Mouse (Mus musculus) gastrocnemius, postnatal 4 days (tissue): ENCODE results near the gene Pdlim5. TPM values are rescaled to one million over a fixed set of nuclear protein-coding genes. Genes with fewer than 3 reads are reported as not detected.
"Not testable (repeated sequence)": the region's sequence is repeated elsewhere in the genome, so short reads cannot be mapped to it uniquely, and the experiment has no call there.

Experiments used
- DNase-seq, 2 experiments: peaks; one replicate each; pipeline ENCODE4 v3.0.0; 2021 to 2022; ENCODE audit warnings: low spot score in 2 of 2, mixed read lengths in 2 of 2
- long read RNA-seq, 2 experiments: library from polyadenylated mRNA; stranded (forward); transcript quantifications; one replicate each; pipeline ENCODE4 v2.0.0; 2021
- total RNA-seq, 2 experiments: library from RNA; stranded (reverse); gene quantifications; 2 replicates each; pipeline ENCODE4 v1.2.3; 2021

The Pdlim5 gene
- 100 to 1,000 TPM; 353 to 367 TPM for total RNA-seq
- long read RNA-seq, experiment 1, full-length matches to known transcripts: 5 of 246 reads
- long read RNA-seq, experiment 1, partial matches to known transcripts: 23 of 246 reads
- long read RNA-seq, experiment 1, other reads (novel, unspliced or antisense): 218 of 246 reads
- long read RNA-seq, experiment 2, full-length matches to known transcripts: 1 of 238 reads
- long read RNA-seq, experiment 2, partial matches to known transcripts: 7 of 238 reads
- long read RNA-seq, experiment 2, other reads (novel, unspliced or antisense): 230 of 238 reads

DNA sequence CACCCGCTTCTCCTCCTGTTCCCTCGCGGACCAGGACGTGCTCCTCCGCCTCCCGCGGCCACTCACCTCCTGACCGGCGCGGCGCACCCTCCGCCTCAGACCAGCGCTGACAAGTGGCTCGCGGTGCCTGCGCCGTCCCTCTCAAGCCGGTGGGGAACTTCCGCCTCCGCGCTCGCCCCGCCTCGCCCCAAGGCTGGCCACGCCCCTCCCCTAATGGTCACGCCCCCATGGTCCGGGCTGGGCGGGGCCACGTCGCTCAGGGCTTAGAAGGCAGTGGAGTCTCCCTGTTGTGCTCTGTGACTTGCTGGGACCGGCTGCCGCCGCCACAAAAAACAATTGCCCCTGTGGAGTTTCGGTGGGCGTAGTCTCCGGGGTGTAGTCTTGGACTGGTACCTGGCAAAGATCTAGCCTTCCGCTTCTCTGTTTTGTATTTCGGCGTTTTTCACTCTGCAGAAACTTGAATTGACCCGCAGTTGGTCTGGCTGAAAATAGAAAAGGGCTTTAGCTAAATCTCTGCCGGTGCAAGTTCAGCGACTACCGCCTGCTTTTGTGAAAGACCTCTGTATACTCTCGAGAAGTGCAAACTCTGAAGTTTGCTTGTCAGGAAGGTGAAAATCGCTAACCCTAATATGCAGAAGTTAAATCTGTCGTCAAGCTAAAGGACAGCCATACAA lies at the start of gene Pdlim5:
TSS of gene Pdlim5 (minus strand) at position 177 of the 674 bp plus-strand sequence.
- peak; percentile 90 to 93 for DNase-seq

DNA sequence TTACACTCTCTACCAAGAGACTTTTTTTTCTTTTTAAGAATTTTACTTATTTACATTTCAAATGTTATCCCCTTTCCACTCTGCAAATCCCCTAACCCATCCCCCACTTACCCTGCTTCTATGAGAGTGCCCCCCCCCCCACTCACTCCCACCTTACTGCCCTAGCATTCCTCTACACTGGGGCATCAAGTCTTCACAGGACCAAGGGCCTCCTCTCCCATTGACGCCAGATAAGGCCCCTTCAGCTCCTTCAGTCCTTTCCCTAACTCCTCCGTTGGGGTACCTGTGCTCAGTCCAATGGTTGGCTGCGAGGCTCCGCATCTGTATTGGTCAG lies 48.2 kb upstream of the Pdlim5 start:
- no peak for DNase-seq

DNA sequence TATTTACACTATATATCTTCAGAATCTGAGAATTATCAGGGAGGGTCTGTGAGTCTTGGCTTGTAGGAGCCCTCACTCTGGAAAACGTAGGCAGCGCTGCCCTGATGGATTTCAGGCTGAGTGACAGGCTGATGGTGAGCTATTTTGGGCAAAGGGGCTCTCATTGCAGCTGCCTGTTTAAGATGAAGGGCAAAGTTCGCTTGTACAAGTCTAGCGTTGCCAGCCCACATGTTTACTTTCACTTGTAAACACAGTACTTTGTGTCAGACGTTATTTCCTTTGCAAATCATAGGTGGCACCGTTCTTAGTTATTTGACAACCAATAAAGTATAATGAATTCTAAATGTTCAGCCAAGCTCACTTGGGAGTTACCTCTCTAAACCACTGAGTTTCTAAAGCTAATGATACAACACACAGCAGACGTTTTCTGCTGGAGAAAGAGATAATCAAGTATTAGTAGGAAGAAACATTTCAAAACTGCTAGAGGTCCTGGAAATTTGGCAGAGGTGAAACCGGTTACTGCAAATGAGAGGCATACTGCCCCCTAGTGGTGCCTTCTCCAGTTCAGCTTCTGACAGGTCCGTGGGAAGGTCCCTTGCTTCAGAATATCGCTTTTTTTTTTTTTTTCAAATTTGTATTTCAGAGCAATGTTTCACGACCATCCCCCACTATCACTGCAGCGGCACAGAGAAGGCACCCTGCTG lies 47.7 kb upstream of the Pdlim5 start:
- DNase-seq: peak; percentile 80 to 91

DNA sequence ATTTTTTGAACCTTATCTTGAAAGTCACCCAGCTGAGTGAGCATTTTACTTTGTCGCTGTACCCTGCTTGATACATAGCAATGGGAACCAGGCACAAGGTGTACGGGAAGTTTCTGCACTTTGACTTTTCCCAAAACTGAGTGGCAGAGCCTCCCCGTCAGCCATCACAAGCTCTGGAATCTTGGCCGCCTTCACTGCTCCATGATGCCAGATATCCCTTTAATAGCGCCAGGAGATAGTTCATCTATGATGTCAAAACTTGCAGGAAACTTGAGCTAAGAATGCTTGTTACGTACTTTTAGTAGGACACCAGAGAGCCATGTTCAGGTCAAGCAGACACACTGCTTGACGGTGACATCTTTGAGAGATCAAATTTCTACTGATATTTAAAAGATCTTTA lies 46.7 kb upstream of the Pdlim5 start:
- DNase-seq: no peak

DNA sequence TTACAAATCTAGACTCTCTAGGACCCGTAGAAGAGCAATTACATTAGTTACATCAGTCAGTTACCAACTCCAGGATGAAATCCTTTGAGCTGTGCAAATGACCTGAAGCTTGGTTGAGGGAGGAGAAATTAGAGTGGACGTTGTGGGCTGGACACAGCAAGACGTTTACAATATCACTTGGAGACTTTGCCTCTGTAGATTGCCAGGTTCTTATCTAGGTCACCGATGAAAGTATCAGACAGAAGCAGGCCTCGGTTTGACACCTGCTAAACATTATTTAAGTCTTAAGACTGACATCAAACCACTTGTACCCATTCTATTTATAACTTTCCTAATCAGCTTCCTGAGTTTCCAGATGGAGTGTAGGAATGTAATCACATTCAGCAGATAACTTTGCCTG lies 45.6 kb upstream of the Pdlim5 start:
- no peak for DNase-seq

DNA sequence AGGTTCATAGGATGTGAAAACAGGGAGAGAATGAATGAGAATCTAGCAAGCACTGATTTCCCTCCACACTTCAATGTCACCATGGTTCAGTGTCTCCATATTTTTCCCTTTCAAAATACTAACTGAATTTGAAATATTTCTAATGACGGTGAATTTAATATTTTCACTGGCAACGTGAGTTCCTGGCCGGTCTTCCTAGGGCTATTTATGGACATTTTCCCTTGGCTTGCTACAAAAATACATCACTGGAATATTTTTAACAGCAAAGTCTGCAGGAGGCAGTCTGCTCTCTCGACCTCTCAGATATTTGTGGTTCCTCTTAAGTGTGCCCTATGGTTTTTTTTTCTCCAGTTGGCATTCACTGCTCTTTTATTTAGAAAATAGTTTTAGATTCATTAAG lies 44.7 kb upstream of the Pdlim5 start:
- no peak for DNase-seq

DNA sequence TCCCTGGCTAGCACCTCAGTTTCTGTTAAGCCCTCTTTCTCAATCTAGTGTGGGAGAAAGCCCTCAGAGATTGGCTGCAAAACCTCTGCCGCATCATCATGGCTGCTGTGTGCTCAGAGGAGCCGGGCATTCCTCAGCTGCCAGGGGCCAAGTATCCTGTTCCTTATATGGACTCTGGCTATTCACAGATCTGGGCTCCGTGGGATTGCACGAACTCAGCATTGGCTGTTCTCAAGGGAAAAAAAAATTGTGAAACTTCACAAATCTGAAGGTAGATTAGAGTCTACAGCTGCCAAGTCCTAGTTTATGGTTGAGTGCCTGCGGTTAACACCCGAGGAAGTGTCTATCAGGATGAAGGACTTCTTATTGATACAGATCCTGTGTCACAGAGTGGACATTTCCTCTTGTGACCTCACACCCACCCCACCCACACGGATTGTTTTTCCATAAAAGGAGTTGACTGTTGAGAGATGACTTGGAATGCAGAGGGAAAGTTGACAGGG lies 44.1 kb upstream of the Pdlim5 start:
- DNase-seq: no peak

DNA sequence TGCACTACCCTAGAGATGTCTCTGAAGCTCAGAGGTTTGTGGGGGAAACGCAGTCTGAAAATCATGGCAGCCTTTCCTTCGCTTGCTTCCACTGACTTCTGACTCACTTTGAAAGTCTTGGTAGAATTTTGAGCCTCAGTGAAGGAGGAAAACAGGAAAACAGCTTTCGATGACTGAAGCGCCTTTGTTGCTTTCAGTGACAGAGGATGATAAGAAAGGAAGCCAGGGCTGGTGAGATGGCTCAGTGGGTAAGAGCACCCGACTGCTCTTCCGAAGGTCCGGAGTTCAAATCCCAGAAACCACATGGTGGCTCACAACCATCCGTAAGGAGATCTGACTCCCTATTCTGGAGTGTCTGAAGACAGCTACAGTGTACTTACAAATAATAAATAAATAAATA lies 43.1 kb upstream of the Pdlim5 start:
- not testable (repeated sequence) for DNase-seq

DNA sequence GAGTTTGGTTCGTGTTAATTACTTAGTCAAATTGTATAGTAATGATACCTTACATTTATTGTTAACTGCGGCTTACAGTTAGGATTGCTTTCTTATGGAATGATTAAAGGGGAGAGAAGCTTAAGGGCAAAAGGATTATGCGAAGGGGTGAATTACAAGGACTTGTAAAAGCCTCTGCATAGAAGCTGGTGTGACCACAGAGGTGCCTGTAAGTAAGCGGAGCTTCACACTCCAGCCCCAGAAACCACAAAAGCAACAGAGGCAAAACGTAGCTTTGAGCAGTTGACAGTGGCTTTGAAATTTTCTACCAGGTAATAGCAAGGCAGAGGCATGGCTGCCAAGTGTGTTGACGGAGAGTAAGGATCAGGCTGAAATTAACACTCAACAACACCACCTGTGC lies 41.3 kb upstream of the Pdlim5 start:
- no peak for DNase-seq

DNA sequence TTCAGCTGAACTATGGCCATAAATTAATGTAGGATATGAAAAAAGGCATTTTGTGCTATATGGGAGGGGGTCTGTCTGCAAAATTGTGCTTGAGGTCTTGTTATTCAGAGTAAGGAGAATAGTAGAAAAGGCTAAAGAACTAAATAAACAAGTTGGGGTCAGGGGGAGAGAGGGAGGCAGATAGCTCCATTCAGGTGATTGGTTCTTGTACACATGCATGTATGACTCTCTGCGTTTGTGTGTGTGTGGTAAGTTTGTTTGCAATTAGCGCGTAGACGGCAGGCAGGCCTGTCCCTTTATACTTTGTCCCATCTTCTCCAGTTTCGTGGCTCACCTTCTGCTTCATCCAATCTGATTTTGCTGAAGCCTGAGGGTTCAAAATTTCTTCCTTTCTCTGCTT lies 40.7 kb upstream of the Pdlim5 start:
- DNase-seq: no peak

DNA sequence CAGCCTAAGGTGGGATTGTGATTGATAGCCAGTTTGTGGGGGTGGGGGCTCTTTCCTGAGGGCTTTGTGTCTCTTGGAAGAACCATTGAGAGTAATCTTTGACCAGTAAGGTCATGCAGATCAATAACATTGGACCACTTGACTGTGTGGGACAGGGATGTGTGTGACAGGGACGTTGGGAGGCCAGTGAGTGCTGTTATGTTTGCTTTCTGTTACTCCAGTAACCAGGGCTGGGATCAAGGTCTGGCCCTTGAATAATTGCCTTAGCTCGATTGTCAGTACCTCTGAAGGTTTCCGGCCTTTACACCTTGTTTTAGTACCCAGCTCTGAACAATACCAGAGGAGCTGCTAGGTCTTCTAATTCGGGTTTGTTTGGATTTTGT lies 39.3 kb upstream of the Pdlim5 start:
- DNase-seq: no peak

DNA sequence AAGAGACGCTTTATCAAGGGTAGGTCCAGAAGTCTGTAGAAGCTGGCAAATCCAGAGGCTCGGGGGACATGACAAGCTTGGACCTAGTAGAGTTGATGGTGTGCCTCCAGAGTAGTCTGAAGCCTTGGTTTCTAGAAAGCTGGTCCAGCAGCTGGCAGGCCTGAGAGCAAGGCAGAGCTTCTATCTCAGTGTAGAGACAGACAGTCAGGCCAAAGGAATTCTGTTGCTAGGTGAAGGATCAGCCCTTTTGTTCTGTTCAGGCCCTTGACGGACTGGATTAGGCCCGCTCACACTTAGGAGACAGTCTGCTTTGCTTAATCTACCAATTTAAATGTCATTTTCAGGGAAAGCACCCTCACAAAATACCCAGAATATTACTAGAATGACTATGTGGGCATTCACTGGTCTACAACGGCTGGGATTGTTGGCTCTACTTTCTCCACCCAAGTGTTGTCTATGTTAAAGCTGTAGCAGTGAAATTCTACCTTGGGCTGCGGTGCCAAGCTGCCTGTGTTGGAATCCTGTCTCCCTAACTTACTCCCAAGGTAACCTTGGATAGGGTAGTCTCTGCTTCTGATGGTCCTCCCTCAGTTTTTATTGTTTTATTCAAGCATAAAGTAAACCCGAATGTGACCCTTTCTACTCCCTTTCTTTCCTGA lies 38.8 kb upstream of the Pdlim5 start:
- no peak for DNase-seq

DNA sequence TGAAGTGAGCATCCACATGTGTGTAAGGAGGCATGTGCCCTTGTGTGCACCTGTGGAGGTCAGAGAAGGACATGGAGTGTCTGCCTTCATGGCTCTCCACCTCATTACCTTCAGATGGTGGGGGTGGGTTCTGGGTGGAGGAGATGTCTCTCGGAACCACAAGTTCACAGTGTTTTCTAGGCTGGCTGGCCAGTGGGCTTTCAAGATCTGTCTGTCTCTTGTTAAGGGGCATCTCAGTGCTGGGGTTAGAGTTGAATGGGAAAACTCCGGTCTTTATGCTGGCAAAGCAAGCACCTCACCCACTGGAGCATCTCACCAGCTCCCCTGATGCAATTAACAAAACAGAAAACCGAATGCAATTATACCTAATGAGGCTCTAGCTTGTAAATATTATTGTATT lies 36.0 kb upstream of the Pdlim5 start:
- no peak for DNase-seq

DNA sequence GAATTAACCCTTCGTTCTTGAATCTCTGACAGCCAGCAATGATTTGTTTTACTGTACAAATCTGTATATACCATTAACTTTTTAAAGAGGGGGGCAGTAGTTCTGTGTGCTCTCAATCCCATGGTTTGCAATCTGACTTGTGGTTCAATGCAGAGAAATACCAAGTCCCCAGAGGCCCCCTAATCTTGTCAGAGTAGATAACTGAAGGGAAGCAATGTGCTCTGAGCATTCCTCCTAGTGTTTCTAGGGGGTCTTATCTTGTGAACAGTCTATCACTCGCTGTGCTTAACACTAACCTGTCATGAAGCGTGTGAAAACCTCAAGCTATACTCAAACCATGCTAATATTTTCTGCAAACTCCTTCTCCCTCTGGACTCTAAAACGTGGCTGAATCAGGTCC lies 34.6 kb upstream of the Pdlim5 start:
- no peak for DNase-seq

DNA sequence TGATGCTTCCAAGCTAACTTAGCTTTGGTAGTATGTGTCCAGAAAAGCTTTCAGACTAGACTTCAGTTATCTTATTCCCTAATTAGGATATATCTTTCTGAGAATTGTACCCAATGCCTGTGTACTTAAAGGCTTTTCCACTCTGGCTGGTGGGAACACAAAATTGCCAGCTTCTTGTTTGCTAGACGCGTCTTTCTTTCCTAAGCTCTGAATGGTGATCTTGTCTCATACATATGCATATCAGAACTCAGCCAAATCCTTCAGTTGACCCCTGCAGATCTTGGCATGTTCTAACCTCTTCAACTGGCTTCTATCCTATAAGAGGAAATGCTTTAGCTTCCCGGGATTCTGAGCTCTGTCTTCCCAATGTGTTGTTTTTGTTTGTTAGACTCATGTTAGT lies 31.3 kb upstream of the Pdlim5 start:
- DNase-seq: no peak

DNA sequence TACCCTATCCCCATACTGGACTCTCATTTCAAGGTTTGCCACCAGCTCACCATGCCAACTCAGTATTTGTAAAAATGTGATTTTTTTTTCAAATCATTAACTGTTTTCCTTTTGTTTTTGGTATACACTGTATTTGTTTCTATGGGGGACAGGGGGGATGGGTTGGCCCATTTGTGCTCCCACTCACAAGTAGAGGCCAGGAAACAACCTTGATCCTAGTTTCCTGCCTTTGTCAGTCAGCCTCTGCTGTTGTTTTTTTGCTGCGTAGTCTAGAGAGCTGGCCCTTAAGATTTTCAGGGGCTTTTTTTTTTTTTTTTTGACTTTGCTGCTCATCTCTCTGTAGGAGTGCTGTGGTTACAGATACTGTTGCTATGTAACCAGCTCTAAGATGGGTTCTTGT lies 28.6 kb upstream of the Pdlim5 start:
- no peak for DNase-seq

DNA sequence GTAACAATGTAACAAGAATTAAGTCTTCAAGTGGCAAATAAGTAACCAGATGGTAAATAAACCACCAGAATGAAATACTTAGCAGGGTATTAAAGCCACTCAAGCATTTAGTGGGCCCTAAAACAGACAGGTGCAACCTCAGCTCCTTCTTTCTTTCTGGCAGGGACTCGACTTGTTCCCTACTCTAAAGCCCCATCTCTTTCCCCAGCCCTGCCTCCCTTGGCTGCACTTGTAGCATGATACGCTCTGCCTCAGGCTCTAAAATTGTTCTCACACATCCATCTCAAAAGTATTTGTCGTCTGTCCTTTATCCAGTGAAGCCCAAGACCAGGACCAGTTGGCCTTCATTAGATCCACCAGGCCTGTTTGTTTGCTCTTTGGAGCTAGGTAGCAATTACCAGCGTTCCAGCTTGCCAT lies 28.0 kb upstream of the Pdlim5 start:
- no peak for DNase-seq

DNA sequence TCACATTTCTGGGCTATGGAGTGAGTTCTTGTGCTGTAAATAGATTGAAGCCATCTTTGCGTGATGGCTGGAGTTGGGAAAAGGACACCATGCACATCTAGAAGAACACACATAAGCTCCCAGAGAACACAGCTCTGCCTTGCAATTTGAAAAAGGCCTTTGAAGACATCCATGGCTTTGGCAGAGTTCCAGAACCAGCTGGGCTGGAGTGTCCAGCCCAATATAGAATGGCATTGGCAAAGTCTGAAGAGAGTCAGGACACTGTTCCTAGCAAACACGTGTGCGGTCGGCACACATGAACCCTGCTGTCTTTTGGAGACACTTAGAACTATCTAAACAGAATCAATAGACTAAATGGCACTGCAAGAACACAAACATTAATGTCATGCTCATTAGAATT lies 26.7 kb upstream of the Pdlim5 start:
- peak in 1 of 2 experiments; percentile 22 for DNase-seq

DNA sequence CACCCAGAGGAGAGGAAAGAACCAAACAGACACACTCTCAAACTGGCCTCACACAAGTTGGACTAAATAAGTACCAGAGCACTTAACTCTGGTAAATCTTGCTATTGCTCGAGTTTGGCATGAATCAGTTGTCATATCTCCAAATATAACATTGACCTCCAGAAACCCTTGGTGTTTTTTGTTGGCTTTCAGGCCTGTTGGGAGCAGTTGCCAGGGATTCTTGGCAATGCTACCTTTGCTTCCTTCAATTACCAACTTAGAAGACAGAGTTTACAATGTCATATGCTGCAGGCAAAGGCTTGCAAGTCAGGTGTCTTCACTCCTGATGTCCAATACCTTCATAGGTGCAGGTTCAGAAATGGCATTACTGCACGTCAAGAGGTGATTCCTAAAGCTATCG lies 26.0 kb upstream of the Pdlim5 start:
- no peak for DNase-seq

DNA sequence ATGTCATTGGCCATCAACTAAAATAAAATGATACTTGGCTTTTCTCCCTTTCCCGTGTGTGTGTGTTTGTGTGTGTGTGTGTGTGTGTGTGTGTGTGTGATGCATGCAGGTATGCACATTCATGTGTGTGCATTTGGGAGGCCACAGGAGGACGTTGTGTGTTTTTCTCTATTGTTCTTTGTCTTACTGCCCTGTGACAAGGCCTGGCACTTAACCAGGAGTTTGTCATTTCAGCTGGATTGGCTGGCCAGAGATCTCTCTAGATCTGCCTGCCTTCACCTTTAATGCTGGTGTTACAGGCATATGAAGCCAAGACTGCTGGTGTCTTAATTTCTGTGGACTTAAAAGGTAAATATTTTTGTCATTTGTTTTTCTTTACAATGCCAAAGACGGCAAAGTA lies 22.5 kb upstream of the Pdlim5 start:
- no peak for DNase-seq

DNA sequence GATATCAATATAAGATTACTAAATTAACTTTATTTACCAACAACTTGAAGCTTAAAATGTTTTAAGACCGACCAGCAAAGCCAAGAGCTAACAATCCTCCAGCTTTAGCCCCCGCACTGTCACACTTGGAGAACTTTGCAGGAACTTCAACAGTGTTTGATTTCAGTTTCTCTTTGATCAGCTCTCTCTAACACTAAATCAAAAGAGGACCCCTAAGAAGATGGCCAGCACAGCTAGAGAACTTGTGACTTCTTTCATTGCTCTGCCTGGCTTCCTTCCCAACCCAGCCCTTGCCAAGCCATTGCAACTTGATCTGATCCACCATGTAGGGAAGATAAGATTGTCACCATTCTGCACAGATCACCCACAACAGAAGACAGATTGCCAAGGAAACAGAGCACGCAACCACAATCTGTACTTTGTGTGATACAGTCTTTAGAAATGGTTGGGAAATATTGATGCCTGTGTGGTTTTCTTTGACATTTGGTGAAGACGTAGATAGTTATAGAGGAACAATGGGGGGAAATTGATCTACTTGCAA lies 17.9 kb upstream of the Pdlim5 start:
- no peak for DNase-seq

DNA sequence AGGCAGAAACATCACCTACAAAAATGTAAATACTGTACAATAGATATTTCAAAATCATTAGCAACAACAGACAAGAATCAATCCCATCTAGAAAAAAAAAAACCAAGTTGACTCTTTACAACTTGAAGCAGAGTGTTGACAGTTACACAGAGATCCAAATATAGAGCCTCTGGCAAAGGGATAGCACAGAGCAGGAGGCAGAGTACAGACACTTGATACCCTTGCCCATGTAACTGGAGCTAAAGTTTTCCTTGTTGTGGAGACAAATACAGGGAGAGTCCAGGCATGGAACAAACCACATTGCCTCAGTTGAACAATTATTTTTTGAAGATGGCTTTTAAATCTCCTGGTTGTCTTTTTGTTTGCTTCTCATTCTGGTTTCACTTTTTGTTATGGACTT lies 15.4 kb upstream of the Pdlim5 start:
- no peak for DNase-seq
